Mouse (Mus musculus) myocyte (in vitro differentiated cells): Measurements from ENCODE around the gene Gm10134. TPM values are rescaled to one million over a fixed set of nuclear protein-coding genes. Genes with fewer than 3 reads are reported as not detected.
A peak's percentile ranks its signal among the peaks of the same experiment; 100 is the strongest.

Experiments
- H3K27me3 ChIP-seq: one replicate; pipeline ENCODE4 v1.6.1; 2011; ENCODE audit not compliant: control insufficient read depth, insufficient read depth, insufficient read length
- H3K36me3 ChIP-seq: one replicate; pipeline ENCODE4 v1.6.1; 2011; ENCODE audit not compliant: control insufficient read depth, insufficient read depth
- H3K4me2 ChIP-seq: one replicate; pipeline ENCODE4 v1.6.1; 2011; ENCODE audit warnings: low read depth, control low read depth
- H3K4me3 ChIP-seq: one replicate; pipeline ENCODE4 v1.5.1; 2011; ENCODE audit warnings: mild to moderate bottlenecking, control low read depth, moderate library complexity
- H3K79me2 ChIP-seq: one replicate; pipeline ENCODE4 v1.6.1; 2011; ENCODE audit not compliant: control insufficient read depth, insufficient read depth
- H3ac ChIP-seq: one replicate; pipeline ENCODE4 v1.6.1; 2011; ENCODE audit not compliant: control insufficient read depth, insufficient read length
- CEBPB ChIP-seq: IDR thresholded peaks from 2 replicates; pipeline ENCODE4 v1.6.1; 2011; ENCODE audit warnings: mild to moderate bottlenecking, moderate library complexity; ENCODE audit not compliant: poor library complexity, insufficient read depth, severe bottlenecking
- E2F4 ChIP-seq: IDR thresholded peaks from one replicate; pipeline ENCODE4 v1.6.1; 2011; ENCODE audit warnings: mild to moderate bottlenecking, control low read depth, moderate library complexity; ENCODE audit not compliant: insufficient read depth
- MAX ChIP-seq: IDR thresholded peaks from one replicate; pipeline ENCODE4 v1.6.1; 2011; ENCODE audit warnings: low read depth, mild to moderate bottlenecking, control low read depth
- MYOD1 ChIP-seq, 3 experiments: IDR thresholded peaks; one replicate each; pipeline ENCODE4 v1.6.1; 2011; ENCODE audit warnings: control low read depth in 2 of 3, low read depth in 2 of 3, mild to moderate bottlenecking in 2 of 3, moderate library complexity in 1 of 3; ENCODE audit not compliant: insufficient read length in 2 of 3, control insufficient read depth in 1 of 3
- MYOG ChIP-seq, 3 experiments: IDR thresholded peaks; one replicate each; pipeline ENCODE4 v1.6.1; 2011; ENCODE audit warnings: control low read depth in 2 of 3, low read depth in 2 of 3, mild to moderate bottlenecking in 2 of 3; ENCODE audit not compliant: insufficient read length in 2 of 3, control insufficient read depth in 1 of 3, insufficient read depth in 1 of 3
- POLR2A ChIP-seq: IDR thresholded peaks from one replicate; pipeline ENCODE4 v1.6.1; 2011; ENCODE audit warnings: low read depth, mild to moderate bottlenecking, control low read depth, moderate library complexity; ENCODE audit not compliant: insufficient read length
- POLR2AphosphoS2 ChIP-seq: IDR thresholded peaks from one replicate; pipeline ENCODE4 v1.6.1; 2011; ENCODE audit warnings: low read depth, control low read depth; ENCODE audit not compliant: insufficient read length
- REST ChIP-seq: IDR thresholded peaks from one replicate; pipeline ENCODE4 v1.6.1; 2011; ENCODE audit warnings: mild to moderate bottlenecking, control low read depth, moderate library complexity; ENCODE audit not compliant: insufficient read depth, insufficient read length
- SRF ChIP-seq: IDR thresholded peaks from one replicate; pipeline ENCODE4 v1.6.1; 2011; ENCODE audit warnings: low read depth; ENCODE audit not compliant: control insufficient read depth, insufficient read length
- TCF12 ChIP-seq: IDR thresholded peaks from one replicate; pipeline ENCODE4 v1.6.1; 2011; ENCODE audit warnings: mild to moderate bottlenecking, control low read depth; ENCODE audit not compliant: poor library complexity, insufficient read depth, severe bottlenecking
- TCF3 ChIP-seq: IDR thresholded peaks from one replicate; pipeline ENCODE4 v1.6.1; 2011; ENCODE audit warnings: low read depth, control low read depth; ENCODE audit not compliant: insufficient read length
- USF1 ChIP-seq: IDR thresholded peaks from one replicate; pipeline ENCODE4 v1.6.1; 2011; ENCODE audit warnings: low read depth, mild to moderate bottlenecking, control low read depth, moderate library complexity
- polyA plus RNA-seq: library from polyadenylated mRNA; unstranded; fragments of >200 nt; fragmentation: generic; extraction: Trizol; gene quantifications from one replicate; pipeline ENCODE4 v1.2.1, GENCODE M21; 2012; ENCODE audit warnings: missing spikeins

Gene Gm10134
- polyA plus RNA-seq: not detected

DNA sequence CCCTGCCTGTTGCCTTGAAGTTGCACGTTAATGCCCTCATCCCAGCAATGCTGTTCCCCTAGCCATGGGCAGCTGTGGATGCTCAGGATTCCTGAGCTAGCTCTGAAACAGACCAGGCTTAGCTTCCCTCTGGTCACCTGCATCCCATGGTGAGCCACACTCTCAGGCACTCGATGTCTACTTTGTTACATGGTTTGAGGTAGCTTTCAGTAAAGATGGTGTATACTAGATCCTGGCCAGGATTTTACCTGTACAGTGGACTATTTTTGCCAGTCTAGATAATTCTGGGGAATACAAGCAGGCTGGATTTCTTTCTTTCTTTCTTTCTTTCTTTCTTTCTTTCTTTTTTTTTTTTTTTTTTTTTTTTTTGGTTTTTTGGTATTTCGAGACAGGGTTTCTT lies at the start of gene Gm10134:
Gene Gm10134 (plus strand): TSS at position 301 of the 400 bp plus-strand sequence.
- no peak within 1 kb of the TSS for H3ac ChIP-seq
- no peaks in the 10 kb centered on the region for H3K36me3 ChIP-seq
- no peak within 1 kb of the TSS for H3K4me2 ChIP-seq
- H3K27me3 ChIP-seq: peaks cover 12% of the 10 kb centered on the region
- H3K79me2 ChIP-seq: no peaks in the 10 kb centered on the region
- H3K4me3 ChIP-seq: no peak within 1 kb of the TSS
- TF ChIP-seq MAX: no peak
- TF ChIP-seq REST: no peak
- TF ChIP-seq TCF3: no peak
- TF ChIP-seq CEBPB: no peak
- no peak for TF ChIP-seq USF1
- TF ChIP-seq MYOG (IDR thresholded peaks at IDR 0.05; ENCODE audit: control insufficient read depth in 1 of 3, insufficient read depth in 1 of 3, insufficient read length in 2 of 3, low read depth in 2 of 3): no peak
- no peak for TF ChIP-seq MYOD1 (IDR thresholded peaks at IDR 0.05; ENCODE audit: control insufficient read depth in 1 of 3, insufficient read length in 2 of 3, low read depth in 2 of 3)
- no peak for TF ChIP-seq POLR2A
- no peak for TF ChIP-seq E2F4
- TF ChIP-seq TCF12: no peak
- no peak for TF ChIP-seq POLR2AphosphoS2
- no peak for TF ChIP-seq SRF

DNA sequence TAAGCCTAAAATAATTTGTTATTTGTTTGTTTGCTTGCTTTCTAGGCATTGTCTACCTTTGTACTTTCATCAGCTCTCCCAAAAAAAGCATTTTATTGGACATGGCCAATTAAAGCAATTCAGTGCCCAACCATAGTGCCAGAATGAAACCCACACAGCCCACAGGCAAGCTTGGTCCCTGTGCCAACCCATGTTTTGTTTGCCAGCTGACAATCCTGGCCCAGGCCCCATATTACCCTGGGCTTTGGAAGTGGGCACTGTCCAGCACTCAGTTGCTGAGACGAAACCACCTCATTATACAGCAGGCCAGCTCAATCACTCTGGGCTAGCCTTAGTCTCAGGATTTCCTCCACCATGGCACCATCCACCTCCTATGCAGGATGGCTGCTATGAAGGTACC lies 49.3 kb upstream of the Gm10134 start:
- Histone ChIP-seq H3ac (no peak overlapping the region), H3K79me2 (no peaks in the 10 kb centered on the region), H3K36me3 (no peaks in the 10 kb centered on the region), H3K4me2 (no peak overlapping the region), H3K4me3 (no peak overlapping the region), H3K27me3 (peaks cover 39% of the 10 kb centered on the region)
- no peak for TF ChIP-seq MAX
- TF ChIP-seq REST: no peak
- TF ChIP-seq MYOD1 (IDR thresholded peaks at IDR 0.05; ENCODE audit: control insufficient read depth in 1 of 3, insufficient read length in 2 of 3, low read depth in 2 of 3): no peak
- no peak for TF ChIP-seq E2F4
- no peak for TF ChIP-seq TCF3
- TF ChIP-seq SRF: no peak
- no peak for TF ChIP-seq TCF12

DNA sequence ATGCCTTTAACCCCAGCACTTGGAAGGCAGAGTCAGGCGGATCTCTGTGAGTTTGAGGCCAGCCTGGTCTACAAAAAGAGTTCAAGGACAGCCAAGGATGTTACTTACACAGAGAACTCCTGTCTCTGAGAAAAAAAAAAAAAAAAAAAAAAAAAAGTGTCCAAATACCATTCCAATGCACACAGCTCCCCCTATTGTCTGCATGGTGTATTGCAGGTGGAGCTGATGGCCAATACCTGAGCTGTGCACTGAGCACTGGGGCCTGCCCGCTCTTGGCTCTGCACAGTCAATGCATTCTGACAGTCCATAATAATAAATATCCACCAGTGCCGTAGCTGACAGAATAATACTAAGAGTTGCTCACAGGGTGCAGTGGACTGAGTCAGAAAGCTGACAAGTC lies 42.0 kb upstream of the Gm10134 start:
- TF ChIP-seq TCF12 (no peak), REST (no peak), TCF3 (no peak), MYOG (IDR thresholded peaks at IDR 0.05; ENCODE audit: control insufficient read depth in 1 of 3, insufficient read depth in 1 of 3, insufficient read length in 2 of 3, low read depth in 2 of 3) (no peak), USF1 (no peak)
- H3K27me3 ChIP-seq: peaks cover 30% of the 10 kb centered on the region
- H3ac ChIP-seq: no peak overlapping the region
- no peaks in the 10 kb centered on the region for H3K36me3 ChIP-seq
- peaks cover 10% of the 10 kb centered on the region for H3K79me2 ChIP-seq
- no peak overlapping the region for H3K4me3 ChIP-seq
- no peak overlapping the region for H3K4me2 ChIP-seq

DNA sequence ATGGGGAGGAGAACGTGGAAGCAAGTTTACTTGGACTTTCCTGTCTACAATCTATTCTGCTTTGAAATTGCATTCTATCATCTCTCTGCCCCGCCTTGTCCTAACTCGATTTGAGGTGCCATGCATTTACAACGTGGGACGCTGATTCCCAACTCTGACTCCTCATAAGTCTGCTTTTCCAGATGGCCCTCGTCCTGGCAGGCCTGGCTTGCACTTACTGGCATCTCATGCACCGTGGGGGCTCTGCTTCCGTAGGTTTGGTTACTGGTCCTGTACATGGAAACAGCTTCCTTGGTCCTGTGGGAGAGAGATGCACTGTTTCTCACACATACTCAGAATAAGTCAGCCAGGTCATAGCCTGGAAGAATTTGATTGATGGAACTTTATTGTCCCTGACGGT lies 41.0 kb upstream of the Gm10134 start:
- peaks cover 5% of the 10 kb centered on the region for H3K36me3 ChIP-seq
- peaks cover 30% of the 10 kb centered on the region for H3K27me3 ChIP-seq
- H3K4me3 ChIP-seq: no peak overlapping the region
- no peak for TF ChIP-seq TCF3
- TF ChIP-seq REST: no peak
- TF ChIP-seq POLR2A: no peak
- no peak for TF ChIP-seq MAX
- TF ChIP-seq CEBPB: no peak
- no peak for TF ChIP-seq E2F4
- no peak for TF ChIP-seq SRF
- TF ChIP-seq TCF12: no peak
- no peak for TF ChIP-seq MYOD1 (IDR thresholded peaks at IDR 0.05; ENCODE audit: control insufficient read depth in 1 of 3, insufficient read length in 2 of 3, low read depth in 2 of 3)
- TF ChIP-seq USF1: no peak
- no peak for TF ChIP-seq MYOG (IDR thresholded peaks at IDR 0.05; ENCODE audit: control insufficient read depth in 1 of 3, insufficient read depth in 1 of 3, insufficient read length in 2 of 3, low read depth in 2 of 3)
- no peak for TF ChIP-seq POLR2AphosphoS2
- H3ac ChIP-seq: no peak overlapping the region
- H3K79me2 ChIP-seq: peaks cover 10% of the 10 kb centered on the region
- H3K4me2 ChIP-seq: no peak overlapping the region

DNA sequence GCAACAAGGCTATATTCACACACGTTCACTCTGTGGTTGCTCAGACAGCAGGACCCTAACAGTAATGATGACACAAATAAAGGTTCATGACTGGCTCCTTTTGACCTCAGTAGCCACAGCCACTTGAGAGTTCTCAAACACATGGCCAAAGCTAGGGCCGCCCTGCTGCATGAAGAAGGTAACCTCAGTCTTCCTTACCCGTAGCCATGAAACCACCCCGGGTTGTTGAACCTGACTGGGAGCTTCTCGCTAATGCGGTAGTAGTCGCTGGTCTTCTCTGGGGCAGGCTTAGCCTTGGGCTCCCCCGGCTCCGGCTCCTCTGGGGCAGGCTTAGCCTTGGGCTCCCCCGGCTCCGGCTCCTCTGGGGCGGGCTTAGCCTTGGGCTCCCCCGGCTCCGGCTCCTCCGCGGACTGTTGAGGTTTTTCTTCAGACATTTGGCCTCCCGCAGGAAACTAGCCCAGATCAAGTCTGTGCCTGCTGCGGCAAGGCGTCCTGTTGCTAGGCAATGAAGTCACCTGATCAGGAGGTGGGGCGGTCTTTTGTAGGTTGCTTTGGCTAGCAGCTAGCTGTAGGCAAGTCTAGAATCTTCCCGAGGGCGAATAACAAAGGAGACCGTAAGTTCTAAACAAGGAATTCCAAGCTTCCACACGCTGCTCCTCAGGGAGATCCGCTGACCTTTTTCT lies 39.9 kb upstream of the Gm10134 start, which contains the start of gene 1700007K13Rik:
Gene 1700007K13Rik (minus strand): TSS at position 497 of the 683 bp plus-strand sequence.
- Histone ChIP-seq H3K79me2 (peaks cover 10% of the 10 kb centered on the region), H3K36me3 (peaks cover 9% of the 10 kb centered on the region), H3ac (no peak within 1 kb of the TSS), H3K27me3 (peaks cover 22% of the 10 kb centered on the region), H3K4me2 (peak within 1 kb of the TSS; percentile 69), H3K4me3 (no peak within 1 kb of the TSS)
- peak; percentile 63 for TF ChIP-seq USF1
- TF ChIP-seq POLR2A: no peak
